Mouse (Mus musculus) adrenal gland, adult (tissue): Measurements from ENCODE around the gene Spop.

Experiments
- DNase-seq, 2 experiments: peaks; one replicate each; pipeline ENCODE4 v3.0.0; 2022 to 2023; ENCODE audit warnings: low spot score in 1 of 2; ENCODE audit not compliant: inconsistent age in 2 of 2

Spop gene

DNA sequence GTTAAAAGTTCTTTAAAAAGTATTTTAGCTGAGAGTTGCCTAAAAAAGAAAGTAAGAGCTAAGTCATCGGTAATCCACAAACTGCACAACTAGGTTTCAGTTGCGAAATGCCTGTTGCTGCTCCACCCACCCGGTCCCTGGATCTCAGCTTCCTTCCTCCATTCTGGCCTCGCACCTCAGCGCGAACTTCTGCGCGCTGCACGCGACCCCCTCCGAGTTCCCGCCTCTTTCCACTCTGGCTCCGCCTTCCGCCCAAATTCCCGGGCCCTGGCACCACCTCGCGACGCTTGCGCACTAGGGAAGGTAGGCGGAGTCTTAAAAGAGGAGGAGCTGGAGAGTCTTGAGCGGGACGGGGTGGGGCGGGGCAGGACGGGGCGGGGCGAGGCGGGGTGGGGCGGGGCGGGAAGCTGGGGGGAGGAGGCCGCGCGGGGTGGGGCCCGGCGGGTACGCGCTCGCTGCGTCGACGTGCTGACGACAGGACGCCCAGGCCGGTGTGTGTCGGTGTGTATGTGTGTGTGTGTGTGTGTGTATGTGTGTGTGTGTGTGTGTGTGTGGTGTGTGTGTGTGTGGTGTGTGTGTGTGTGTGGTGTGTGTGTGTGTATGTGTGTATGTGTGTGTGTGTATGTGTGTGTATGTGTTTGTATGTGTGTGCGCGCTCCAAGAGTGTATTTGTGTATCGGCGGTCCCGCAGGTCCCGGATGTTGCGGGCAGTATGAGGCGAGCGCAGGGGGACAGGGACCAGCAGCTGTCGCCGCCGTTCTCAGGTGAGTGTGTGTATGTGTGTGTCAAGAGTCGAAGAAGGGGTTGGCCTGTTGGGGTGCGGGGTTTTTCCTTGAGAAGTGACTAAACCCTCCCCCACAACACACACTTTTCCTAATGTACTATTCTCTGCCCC lies at the start of gene Spop:
Spop (plus strand) TSS at position 440 of the 895 bp plus-strand sequence.
- peak; percentile 95 to 97 for DNase-seq

- DNase-seq, result no peak
These were observed 49.5 kb upstream of the Spop start for GRCm38 (mm10) chr11:95364388-95364787.

GRCm38 (mm10) chr11:95365596-95365995 lies 48.3 kb upstream of the Spop start:
- peak; percentile 86 to 92 for DNase-seq

- peak in 1 of 2 experiments; percentile 51 for DNase-seq
These were observed 47.5 kb upstream of the Spop start for GRCm38 (mm10) chr11:95366280-95366897.

GRCm38 (mm10) chr11:95367011-95367735 lies 46.7 kb upstream of the Spop start:
- DNase-seq, result no peak

DNA sequence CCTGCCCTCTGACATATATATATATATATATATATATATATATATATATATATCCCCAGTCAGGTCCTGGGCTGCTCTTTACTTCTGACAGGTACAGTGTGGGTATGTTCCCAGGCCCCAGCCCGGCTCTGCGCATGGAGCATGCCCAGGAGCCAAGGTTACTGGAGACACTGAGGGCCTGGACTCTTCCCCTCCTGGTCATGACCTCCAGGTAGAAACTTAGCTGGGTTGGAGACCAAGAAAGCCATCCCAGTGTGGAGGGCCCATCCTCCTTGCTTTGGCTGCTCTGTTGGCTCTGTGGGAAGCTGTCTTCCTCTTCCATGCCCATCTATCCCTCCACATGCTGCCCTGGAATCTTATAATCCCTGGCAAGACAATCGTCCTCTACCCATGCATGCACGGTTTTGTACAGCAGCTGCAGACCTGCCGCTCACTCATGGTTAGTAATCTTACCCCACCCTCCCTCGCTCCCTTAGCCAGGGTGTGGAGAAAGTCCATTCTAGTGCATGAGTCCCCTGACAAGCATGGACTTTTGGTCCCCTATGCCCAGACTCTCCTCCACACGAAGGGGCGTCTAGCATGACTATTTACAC lies 45.6 kb upstream of the Spop start:
- DNase-seq, result no peak

GRCm38 (mm10) chr11:95368871-95369270 lies 45.0 kb upstream of the Spop start:
- no peak for DNase-seq

- no peak for DNase-seq
These were observed 43.7 kb upstream of the Spop start for GRCm38 (mm10) chr11:95369964-95370890.

- no peak for DNase-seq
These were observed 42.7 kb upstream of the Spop start for GRCm38 (mm10) chr11:95371182-95371581.

GRCm38 (mm10) chr11:95378926-95379325 lies 35.0 kb upstream of the Spop start:
- no peak for DNase-seq

GRCm38 (mm10) chr11:95379552-95379951 lies 34.3 kb upstream of the Spop start:
- DNase-seq, result no peak

DNA sequence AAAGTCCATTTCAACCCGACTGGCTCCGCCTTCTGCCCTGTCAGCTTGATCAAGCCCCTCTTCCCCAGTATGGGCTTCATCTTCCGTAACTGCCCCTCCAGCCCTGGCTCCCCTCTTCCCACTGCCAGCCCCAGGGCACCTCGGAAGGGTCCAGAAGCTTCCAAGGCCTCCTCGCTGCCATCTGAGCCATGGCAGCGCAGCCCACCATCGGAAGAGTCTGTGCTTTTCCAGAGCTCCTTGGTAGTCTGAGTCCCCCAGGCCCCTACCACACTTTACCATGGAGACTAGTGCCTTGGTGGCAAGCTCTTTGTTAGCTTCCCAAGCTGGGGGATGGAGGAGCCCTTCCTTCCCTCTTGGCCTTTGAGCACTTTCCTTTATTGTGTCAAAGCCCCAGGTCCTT lies 33.2 kb upstream of the Spop start:
- DNase-seq, result no peak

DNA sequence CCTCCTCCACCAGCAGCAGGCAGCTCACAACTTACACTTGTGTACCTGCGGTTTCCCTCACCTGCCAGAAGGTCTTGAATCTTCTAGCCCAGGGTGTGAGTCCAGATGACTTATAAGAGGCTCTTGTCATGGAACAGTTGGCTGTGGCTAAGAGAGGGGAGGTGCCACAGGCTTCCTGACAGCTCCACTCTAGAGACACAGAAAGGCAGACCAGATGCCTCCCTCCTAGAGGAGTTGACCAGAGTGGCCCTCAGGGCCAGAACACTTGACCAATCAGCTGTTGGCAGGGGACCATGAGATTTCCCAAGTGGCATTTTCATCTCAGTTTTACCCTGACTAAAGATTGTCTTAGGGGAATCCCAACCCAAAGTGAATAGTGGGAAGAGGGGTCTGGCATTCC lies 32.7 kb upstream of the Spop start:
- no peak for DNase-seq

- peak in 1 of 2 experiments; percentile 58 for DNase-seq
These were observed 30.4 kb upstream of the Spop start for GRCm38 (mm10) chr11:95383331-95383986.

DNA sequence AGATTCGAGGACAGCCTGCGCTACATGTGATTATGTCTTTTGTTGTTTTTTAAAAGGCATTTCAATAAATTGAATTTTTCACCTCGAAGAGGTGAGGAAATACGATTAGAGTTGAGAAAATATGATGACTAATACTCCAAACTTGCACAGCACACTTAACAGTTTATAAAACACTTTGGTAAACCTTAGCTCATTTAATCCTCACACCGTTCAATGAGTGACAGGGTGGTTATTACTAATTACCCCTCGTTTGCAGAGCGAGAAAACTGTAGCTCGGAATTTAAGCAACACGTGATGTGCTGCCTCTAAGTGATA lies 29.9 kb upstream of the Spop start:
- DNase-seq, result no peak

DNA sequence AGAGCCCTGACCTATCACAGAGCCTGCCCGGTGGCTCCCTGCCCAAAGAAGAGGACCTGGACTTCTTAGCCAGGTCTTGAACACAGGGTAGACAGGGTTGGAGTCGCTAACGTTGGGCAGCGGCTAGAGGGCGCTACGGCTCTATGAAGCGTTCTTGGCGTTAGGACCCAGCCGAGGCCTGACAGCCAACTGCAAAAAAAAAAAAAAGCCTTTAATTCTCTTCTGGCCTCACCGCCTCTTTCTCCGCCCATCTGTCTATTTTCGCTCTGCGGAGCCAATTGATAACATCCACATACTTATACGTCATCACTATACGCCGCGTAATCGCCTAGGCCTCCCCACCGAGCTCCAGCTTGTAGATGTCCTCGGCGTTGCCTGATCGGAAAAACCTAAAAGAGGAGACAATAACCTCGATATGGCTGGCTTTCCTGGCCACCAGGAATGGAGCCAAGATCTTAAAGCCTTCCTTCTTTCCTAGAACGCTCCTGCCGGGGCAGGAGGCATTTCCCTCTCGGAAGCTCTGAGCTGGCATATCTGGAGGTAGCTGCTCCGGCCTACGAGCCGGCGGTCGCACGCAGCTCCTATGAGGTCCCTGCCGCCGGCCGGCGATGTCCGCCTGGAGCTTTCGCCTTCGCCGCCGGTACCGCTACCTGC lies 29.4 kb upstream of the Spop start, which contains the start of gene Slc35b1:
Slc35b1 (plus strand) TSS at position 374 of the 654 bp plus-strand sequence.
- peak; percentile 95 to 99 for DNase-seq

GRCm38 (mm10) chr11:95384973-95385320 lies 28.9 kb upstream of the Spop start:
- no peak for DNase-seq

- no peak for DNase-seq
These were observed 26.5 kb upstream of the Spop start for GRCm38 (mm10) chr11:95387354-95387753.

DNA sequence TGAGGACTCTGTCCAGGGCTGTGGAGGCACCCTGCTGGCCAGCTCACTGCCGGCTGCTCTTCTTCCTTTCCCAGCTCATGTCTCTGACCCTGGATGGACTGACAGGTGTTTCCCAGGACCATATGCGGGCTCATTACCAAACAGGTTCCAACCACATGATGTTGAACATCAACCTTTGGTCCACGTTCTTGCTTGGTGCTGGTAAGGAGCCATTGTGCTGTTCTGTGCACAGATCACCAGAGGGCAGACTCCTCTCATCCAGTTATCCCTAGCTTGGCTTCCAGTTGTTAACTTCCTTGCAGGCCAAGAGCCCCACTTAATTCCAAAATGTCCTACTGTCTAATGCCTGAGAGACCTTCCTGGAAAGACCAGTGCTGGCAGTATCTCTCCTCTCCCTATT lies 24.9 kb upstream of the Spop start:
- DNase-seq, result peak in 1 of 2 experiments; percentile 50
